Mouse (Mus musculus) gastrocnemius, adult 8-10 months (tissue): ENCODE measurements at regions not wholly inside any gene's neighbourhood (a gene's known extent, or its start where the extent isn't known, plus 50 kb on each side); places are given as distances from the start of the nearest gene placed in this dataset.
A peak's percentile ranks its signal among the peaks of the same experiment; 100 is the strongest.

ENCODE experiments used
- DNase-seq, 2 experiments: peaks; one replicate each; pipeline ENCODE4 v3.0.0; 2022; ENCODE audit warnings: low spot score in 2 of 2

GRCm38 (mm10) chr4:48842777-48843214, 179.5 kb downstream of the Cavin4 start:
- peak in 1 of 2 experiments; percentile 31 for DNase-seq

GRCm38 (mm10) chr4:48871105-48871504, 188.0 kb upstream of the Plppr1 start:
- DNase-seq = no peak

GRCm38 (mm10) chr4:48889074-48889592, 169.9 kb upstream of the Plppr1 start:
- DNase-seq = no peak

GRCm38 (mm10) chr4:48904551-48904950, 154.5 kb upstream of the Plppr1 start:
- no peak for DNase-seq

GRCm38 (mm10) chr4:48905196-48905867, 153.7 kb upstream of the Plppr1 start:
- no peak for DNase-seq

- no peak for DNase-seq
Observed at GRCm38 (mm10) chr4:48909161-48909560, 149.9 kb upstream of the Plppr1 start.

- no peak for DNase-seq
Observed at GRCm38 (mm10) chr4:48913301-48913700, 145.8 kb upstream of the Plppr1 start.

GRCm38 (mm10) chr4:48924576-48925459, 134.3 kb upstream of the Plppr1 start:
- no peak for DNase-seq

GRCm38 (mm10) chr4:48938420-48938819, 120.7 kb upstream of the Plppr1 start:
- DNase-seq = no peak

- no peak for DNase-seq
Observed at GRCm38 (mm10) chr4:48938892-48939291, 120.2 kb upstream of the Plppr1 start.

GRCm38 (mm10) chr4:48945266-48945818, 113.7 kb upstream of the Plppr1 start:
- no peak for DNase-seq

GRCm38 (mm10) chr4:48952965-48953364, 106.1 kb upstream of the Plppr1 start:
- no peak for DNase-seq

- no peak for DNase-seq
Observed at GRCm38 (mm10) chr4:48975810-48976209, 83.3 kb upstream of the Plppr1 start.

- no peak for DNase-seq
Observed at GRCm38 (mm10) chr4:48992021-48992420, 67.1 kb upstream of the Plppr1 start.
